Mouse (Mus musculus) midbrain, embryonic 14.5 days (tissue): ENCODE data around the gene Zfp639. TPM values are rescaled to one million over a fixed set of nuclear protein-coding genes. Genes with fewer than 3 reads are reported as not detected.

Source experiments
- ATAC-seq: fragments of 200-750 bp; cut with Nextera tagmentation; 2 replicates; pipeline ENCODE4 v1.8.0; 2017; ENCODE audit warnings: moderate number of reproducible peaks, moderate library complexity; ENCODE audit not compliant: low FRiP score, low TSS enrichment
- DNase-seq: peaks from one replicate; pipeline ENCODE4 v3.0.0-alpha.2; 2015
- H3K27ac ChIP-seq: fragments of 300-500 bp; sonication (generic); replicated peaks from 2 replicates; pipeline ENCODE4 v1.5.1; 2014; ENCODE audit warnings: mild to moderate bottlenecking, low read depth, low read length, moderate library complexity
- H3K27me3 ChIP-seq: fragments of 300-500 bp; sonication (generic); 2 replicates; pipeline ENCODE4 v1.6.1; 2014; ENCODE audit warnings: low read length, control low read depth, mixed read lengths; ENCODE audit not compliant: control insufficient read depth, insufficient read depth
- H3K36me3 ChIP-seq: fragments of 300-500 bp; sonication (generic); 2 replicates; pipeline ENCODE4 v1.6.1; 2014; ENCODE audit warnings: low read length, control low read depth; ENCODE audit not compliant: control insufficient read depth, insufficient read depth
- H3K4me1 ChIP-seq: fragments of 300-500 bp; sonication (generic); 2 replicates; pipeline ENCODE4 v1.6.1; 2014; ENCODE audit warnings: mild to moderate bottlenecking, antibody characterized with exemption, low read length, control low read depth; ENCODE audit not compliant: control insufficient read depth, insufficient read depth
- H3K4me2 ChIP-seq: fragments of 300-500 bp; sonication (generic); 2 replicates; pipeline ENCODE4 v1.6.1; 2014; ENCODE audit warnings: mild to moderate bottlenecking, low read length, moderate library complexity
- H3K4me3 ChIP-seq: fragments of 300-500 bp; sonication (generic); replicated peaks from 2 replicates; pipeline ENCODE4 v1.5.1; 2014; ENCODE audit warnings: low read depth, low read length
- H3K9ac ChIP-seq: fragments of 300-500 bp; sonication (generic); replicated peaks from 2 replicates; pipeline ENCODE4 v1.6.1; 2014; ENCODE audit warnings: mild to moderate bottlenecking, low read length, moderate library complexity
- H3K9me3 ChIP-seq: fragments of 300-500 bp; sonication (generic); 2 replicates; pipeline ENCODE4 v1.6.1; 2016; ENCODE audit warnings: low read length, control low read depth, mixed read lengths; ENCODE audit not compliant: control insufficient read depth
- WGBS: fragments of 180-500 bp; shearing (Covaris S2); extraction: QIAGEN DNeasy Blood & Tissue Kit; methylation state at CpG from one replicate; pipeline ENCODE4 v1.1.7; 2014; 5-methylcytosine and 5-hydroxymethylcytosine counted together
- polyA plus RNA-seq: library from polyadenylated mRNA; unstranded; fragments of >200 nt; fragmentation: Nextera tagmentation; extraction: Ambion mirVana; gene quantifications from 2 replicates; pipeline ENCODE4 v1.2.1, GENCODE M21; 2014

Gene Zfp639
- polyA plus RNA-seq, 1 experiment from 2014 or later: 46.2 TPM

DNA sequence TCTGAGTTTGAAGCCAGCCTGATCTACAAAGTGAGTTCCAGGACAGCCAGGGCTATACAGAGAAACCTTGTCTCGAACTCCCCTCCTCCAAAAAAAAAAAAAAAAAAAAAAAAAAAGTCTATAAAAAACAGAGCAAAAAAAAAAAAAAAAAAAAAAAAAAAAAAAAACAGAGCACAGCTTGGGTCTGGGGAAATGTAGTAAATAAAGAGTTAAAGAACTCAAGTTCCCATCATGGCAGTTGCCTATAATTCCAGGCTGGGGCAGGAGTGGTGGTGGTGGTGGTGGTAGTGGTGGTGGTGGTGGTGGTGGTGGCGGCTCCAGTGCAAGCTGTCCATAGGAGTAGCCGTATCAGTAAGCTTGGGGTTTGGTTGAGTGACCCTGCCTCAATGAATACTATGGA, 27.0 kb upstream of the Zfp639 start:
- H3K36me3 ChIP-seq: no peaks in the 10 kb centered on the region
- 94% methylated on average over 3 of the region's 3 CpGs for WGBS
- DNase-seq (no peak), ATAC-seq (no peak)
- H3K4me1 ChIP-seq: no peaks in the 10 kb centered on the region
- no peak overlapping the region for H3K9ac ChIP-seq
- no peak overlapping the region for H3K27ac ChIP-seq
- no peaks in the 10 kb centered on the region for H3K9me3 ChIP-seq
- H3K4me3 ChIP-seq: no peak overlapping the region
- no peak overlapping the region for H3K4me2 ChIP-seq
- no peaks in the 10 kb centered on the region for H3K27me3 ChIP-seq

GRCm38 (mm10) chr3:32486543-32486942, 23.5 kb upstream of the Zfp639 start:
- Histone ChIP-seq H3K4me2 (no peak overlapping the region), H3K4me1 (no peaks in the 10 kb centered on the region), H3K9me3 (no peaks in the 10 kb centered on the region), H3K4me3 (no peak overlapping the region), H3K36me3 (no peaks in the 10 kb centered on the region), H3K27me3 (no peaks in the 10 kb centered on the region), H3K27ac (no peak overlapping the region), H3K9ac (no peak overlapping the region)
- DNase-seq (no peak), ATAC-seq (no peak)
- whole genome bisulfite sequencing: 82% methylated on average over 4 of the region's 4 CpGs

GRCm38 (mm10) chr3:32488172-32488571, 21.9 kb upstream of the Zfp639 start:
- H3K9me3 ChIP-seq: no peaks in the 10 kb centered on the region
- H3K36me3 ChIP-seq: no peaks in the 10 kb centered on the region
- H3K4me1 ChIP-seq: no peaks in the 10 kb centered on the region
- no peak overlapping the region for H3K9ac ChIP-seq
- DNase-seq (no peak), ATAC-seq (no peak)
- no peak overlapping the region for H3K27ac ChIP-seq
- no peak overlapping the region for H3K4me2 ChIP-seq
- H3K4me3 ChIP-seq: no peak overlapping the region
- WGBS: 81% methylated on average over 6 of the region's 6 CpGs
- no peaks in the 10 kb centered on the region for H3K27me3 ChIP-seq

GRCm38 (mm10) chr3:32490076-32490927, 19.8 kb upstream of the Zfp639 start:
- H3K9ac ChIP-seq: no peak overlapping the region
- ATAC-seq (no peak), DNase-seq (no peak)
- no peaks in the 10 kb centered on the region for H3K9me3 ChIP-seq
- H3K4me1 ChIP-seq: no peaks in the 10 kb centered on the region
- no peaks in the 10 kb centered on the region for H3K36me3 ChIP-seq
- H3K27ac ChIP-seq: no peak overlapping the region
- no peaks in the 10 kb centered on the region for H3K27me3 ChIP-seq
- WGBS: 87% methylated on average over 15 of the region's 15 CpGs
- H3K4me3 ChIP-seq: no peak overlapping the region
- no peak overlapping the region for H3K4me2 ChIP-seq

- no peak overlapping the region for H3K4me2 ChIP-seq
- H3K4me1 ChIP-seq: no peaks in the 10 kb centered on the region
- H3K27ac ChIP-seq: no peak overlapping the region
- H3K4me3 ChIP-seq: no peak overlapping the region
- H3K27me3 ChIP-seq: no peaks in the 10 kb centered on the region
- no peak overlapping the region for H3K9ac ChIP-seq
- H3K9me3 ChIP-seq: no peaks in the 10 kb centered on the region
- no peak for DNase-seq
- ATAC-seq: no peak
- no peaks in the 10 kb centered on the region for H3K36me3 ChIP-seq
Measured at GRCm38 (mm10) chr3:32490928-32491315, 19.1 kb upstream of the Zfp639 start.

GRCm38 (mm10) chr3:32492097-32493090, 17.7 kb upstream of the Zfp639 start, which contains the start of gene Kcnmb3:
Gene Kcnmb3, minus strand, starts transcription at chr3:32492231.
- H3K4me3 ChIP-seq: no peak within 1 kb of the TSS
- H3K4me1 ChIP-seq: no peaks in the 10 kb centered on the region
- no peak within 1 kb of the TSS for H3K4me2 ChIP-seq
- no peak within 1 kb of the TSS for H3K9ac ChIP-seq
- 84% methylated on average over 11 of the region's 11 CpGs for WGBS
- no peak within 1 kb of the TSS for H3K27ac ChIP-seq
- DNase-seq (no peak), ATAC-seq (no peak)
- H3K36me3 ChIP-seq: no peaks in the 10 kb centered on the region
- H3K27me3 ChIP-seq: no peaks in the 10 kb centered on the region
- no peaks in the 10 kb centered on the region for H3K9me3 ChIP-seq

- H3K27me3 ChIP-seq: no peaks in the 10 kb centered on the region
- no peak for ATAC-seq
- H3K9me3 ChIP-seq: no peaks in the 10 kb centered on the region
- H3K27ac ChIP-seq: no peak overlapping the region
- no peak overlapping the region for H3K4me3 ChIP-seq
- no peaks in the 10 kb centered on the region for H3K36me3 ChIP-seq
- H3K4me1 ChIP-seq: no peaks in the 10 kb centered on the region
- H3K4me2 ChIP-seq: no peak overlapping the region
- no peak overlapping the region for H3K9ac ChIP-seq
- DNase-seq: no peak
- 85% methylated on average over 8 of the region's 8 CpGs for WGBS
Measured at GRCm38 (mm10) chr3:32494387-32495087, 15.5 kb upstream of the Zfp639 start.

GRCm38 (mm10) chr3:32495088-32495770, 14.8 kb upstream of the Zfp639 start:
- ATAC-seq (no peak; the same call in 1 of the 2 replicates), DNase-seq (peak; percentile 17)
- Histone ChIP-seq H3K27me3 (no peaks in the 10 kb centered on the region), H3K9ac (no peak overlapping the region), H3K36me3 (no peaks in the 10 kb centered on the region), H3K4me3 (no peak overlapping the region), H3K4me2 (no peak overlapping the region), H3K27ac (no peak overlapping the region), H3K9me3 (no peaks in the 10 kb centered on the region), H3K4me1 (no peaks in the 10 kb centered on the region)
- 23% methylated on average over 8 of the region's 8 CpGs for WGBS
